Mouse (Mus musculus): ENCODE results near the gene Irf4.

DNA sequence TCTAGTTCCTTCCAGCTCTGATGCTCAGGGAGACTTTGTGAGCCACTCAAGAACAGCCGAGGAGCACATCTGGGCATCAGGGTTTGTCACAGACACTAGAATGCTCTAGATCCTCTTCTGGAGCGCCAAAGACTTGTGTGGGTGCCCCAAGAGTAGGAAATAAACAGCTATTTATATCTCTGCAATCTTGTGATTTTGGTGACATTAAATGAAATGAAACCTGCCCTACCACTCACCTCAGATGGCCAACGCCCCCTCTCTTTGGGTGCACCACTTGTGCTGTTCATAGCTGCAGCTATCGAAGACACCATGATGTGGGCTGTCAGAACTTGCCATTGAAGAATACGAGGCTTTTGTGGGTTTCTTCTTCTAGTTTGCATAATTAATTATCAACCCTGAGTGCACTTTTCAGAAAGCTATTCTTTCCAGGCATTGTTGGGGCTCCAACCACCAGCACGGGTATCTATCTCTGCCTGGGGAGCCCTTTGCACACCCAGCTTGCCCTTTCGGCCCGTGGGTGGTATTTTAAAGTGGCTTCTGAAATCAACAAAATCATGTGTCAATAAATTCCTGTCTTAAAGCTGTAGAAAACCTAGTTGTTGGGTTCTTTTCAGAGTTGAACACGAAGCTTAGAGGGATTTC is 7.1 kb downstream of the Irf4 start:
- TF ChIP-seq CTCF (IDR thresholded peaks at IDR 0.05; ENCODE audit: control insufficient read depth, insufficient read depth, insufficient replicate concordance, low read depth, low read length) (no peak), POLR2A (IDR thresholded peaks at IDR 0.05; ENCODE audit: control insufficient read depth, low read depth, low read length) (no peak)
